Mouse (Mus musculus) Patski (cell line): ENCODE data around the gene Fabp3. TPM values are rescaled to one million over a fixed set of nuclear protein-coding genes. Genes with fewer than 3 reads are reported as not detected.

Source experiments
- ATAC-seq: fragments of 100-300 bp; one replicate; pipeline ENCODE4 v1.8.0; 2021
- CTCF ChIA-PET: fragments of 350-600 bp; sonication (Branson Sonifier 250); formaldehyde crosslinking; loops from one replicate; lab custom pipeline; 2022; ENCODE audit warnings: inconsistent platforms; lab: Charles Lee
- POLR2A ChIA-PET: fragments of 350-600 bp; sonication (Branson Sonifier 250); formaldehyde crosslinking; loops from one replicate; lab custom pipeline; 2022; ENCODE audit warnings: antibody characterized with exemption, inconsistent platforms; lab: Charles Lee
- DNase-seq: peaks from one replicate; pipeline ENCODE4 v3.0.0-alpha.2; 2011; ENCODE audit warnings: low read depth, low spot score
- H3K27me3 ChIP-seq: fragments of 371-371 bp; one replicate; pipeline ENCODE4 v1.5.1; 2021
- CTCF ChIP-seq: fragments of 100-300 bp; IDR thresholded peaks from one replicate; pipeline ENCODE4 v1.5.1; 2021
- in situ Hi-C: fragments of 300-500 bp; cut with MboI; formaldehyde crosslinking; loops from 3 replicates; pipeline ENCODE4 v1.11.1; 2018; ENCODE audit warnings: low pct_unique_long_range_greater_than_20kb, mixed read lengths
- polyA plus RNA-seq: library from polyadenylated mRNA; unstranded; gene quantifications from one replicate; pipeline ENCODE4 v1.2.3, GENCODE M21; 2021

Gene Fabp3
- polyA plus RNA-seq, 1 experiment from 2014 or later = 0.23 TPM

DNA sequence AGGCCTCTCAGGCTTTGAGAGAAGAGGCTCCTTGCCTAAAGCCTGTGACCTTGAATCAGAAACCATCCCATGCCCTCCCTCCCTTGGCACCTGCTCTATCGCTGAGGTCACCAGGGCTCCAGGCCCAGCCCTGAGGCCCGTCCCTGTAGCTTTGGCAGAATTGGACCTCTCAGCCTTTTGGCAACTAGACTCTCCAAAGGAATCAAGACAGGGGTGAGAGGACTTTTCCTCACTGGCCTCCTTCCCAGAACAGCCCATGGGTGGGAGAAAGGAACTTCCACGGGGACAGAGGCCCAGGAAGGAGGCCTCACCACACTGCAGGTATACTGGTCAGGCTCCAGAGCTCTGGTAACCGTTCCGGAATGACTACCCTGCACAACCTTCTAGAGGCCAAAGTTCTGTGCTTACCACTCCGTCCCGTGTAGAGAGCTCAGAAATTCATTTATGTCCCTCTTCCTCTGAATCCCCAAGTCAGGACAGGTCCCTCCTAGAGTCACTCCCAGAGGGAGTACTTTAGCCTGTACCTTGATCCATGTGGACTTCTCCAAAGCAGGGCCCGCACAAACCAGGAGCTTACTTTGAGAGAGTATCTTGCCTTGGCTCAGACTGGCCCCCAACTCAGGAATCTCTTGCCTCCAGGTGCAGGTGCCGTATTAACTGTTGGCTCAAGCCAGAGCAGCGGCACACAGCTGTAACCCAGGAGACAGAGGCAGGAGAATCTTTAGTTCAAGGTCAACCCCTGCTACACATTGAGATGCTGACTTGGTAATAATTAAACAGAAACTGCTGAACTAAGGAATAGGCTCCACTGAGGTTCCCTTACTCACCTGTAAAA is 1.4 kb upstream of the Fabp3 start:
- ChIA-PET CTCF (interaction anchor here (1.0 kb wide), 1 partner anchor 14 kb away, joined by 3 read pairs; no protein-coding TSS in a partner anchor), POLR2A (interaction anchor here (0.7 kb wide), 1 partner anchor 569 kb away, joined by 5 read pairs; no protein-coding TSS in a partner anchor)
- no peak for TF ChIP-seq CTCF
- DNase-seq (no peak), ATAC-seq (no peak)
- no peaks in the 10 kb centered on the region for H3K27me3 ChIP-seq
- in situ Hi-C loops = no loop called here

- CTCF ChIA-PET = no interaction called here
- POLR2A ChIA-PET = no interaction called here
- in situ Hi-C loops = no loop called here
- ATAC-seq = no peak
- no peak for TF ChIP-seq CTCF
- no peaks in the 10 kb centered on the region for H3K27me3 ChIP-seq
- DNase-seq = no peak
These were observed 554 bp upstream of the Fabp3 start for GRCm38 (mm10) chr4:130307851-130308230.

GRCm38 (mm10) chr4:130309254-130309653 is 859 bp downstream of the Fabp3 start:
- H3K27me3 ChIP-seq = no peaks in the 10 kb centered on the region
- ChIA-PET CTCF (no interaction called here), POLR2A (no interaction called here)
- DNase-seq (no peak), ATAC-seq (no peak)
- in situ Hi-C loops = no loop called here
- TF ChIP-seq CTCF = no peak

- no peak for DNase-seq
- POLR2A ChIA-PET = no interaction called here
- in situ Hi-C loops = no loop called here
These were observed 4.1 kb downstream of the Fabp3 start for GRCm38 (mm10) chr4:130312526-130312925.

DNA sequence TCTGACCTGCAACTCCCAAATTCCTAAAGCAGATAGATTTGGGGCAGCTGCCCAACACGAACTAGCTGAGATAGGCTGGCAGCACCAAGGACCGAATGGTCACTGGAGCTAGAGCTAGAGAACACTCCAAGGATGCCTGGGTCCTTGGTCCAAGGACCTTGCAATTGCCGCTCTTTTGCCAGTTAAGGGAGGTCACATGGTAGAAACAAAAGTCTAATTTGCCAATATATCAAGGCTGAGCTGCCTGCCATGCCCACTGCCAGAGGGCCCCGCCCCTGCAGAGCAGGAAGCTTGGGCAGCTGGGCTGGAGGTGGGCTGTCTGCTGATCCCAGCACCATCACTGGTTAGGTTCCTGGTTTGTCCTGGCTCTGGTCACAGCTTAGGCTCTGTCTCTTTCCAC is 5.2 kb downstream of the Fabp3 start:
- CTCF ChIA-PET = interaction anchor here (1.5 kb wide), 1 partner anchor 30 kb away, joined by 4 read pairs; no protein-coding TSS in a partner anchor
- TF ChIP-seq CTCF = no peak
- no peak for ATAC-seq
- POLR2A ChIA-PET = no interaction called here
- H3K27me3 ChIP-seq = no peaks in the 10 kb centered on the region
- in situ Hi-C loops = no loop called here
- no peak for DNase-seq

More at GRCm38 (mm10) chr4:130312526-130312925, 4.1 kb downstream of the Fabp3 start:
- no peak for TF ChIP-seq CTCF
- no peak for ATAC-seq
- CTCF ChIA-PET = interaction anchor here (0.8 to 1.5 kb wide), 3 partner anchors 10 to 29 kb away, joined by 3 to 4 read pairs (median 3); no protein-coding TSS in a partner anchor
- H3K27me3 ChIP-seq = no peaks in the 10 kb centered on the region

GRCm38 (mm10) chr4:130315771-130316527 is 7.6 kb downstream of the Fabp3 start:
- ChIA-PET POLR2A (no interaction called here), CTCF (no interaction called here)
- H3K27me3 ChIP-seq = no peaks in the 10 kb centered on the region
- TF ChIP-seq CTCF = no peak
- in situ Hi-C loops = no loop called here
- DNase-seq = no peak
- no peak for ATAC-seq

- no peak for DNase-seq
- no peaks in the 10 kb centered on the region for H3K27me3 ChIP-seq
- ChIA-PET POLR2A (no interaction called here), CTCF (no interaction called here)
- ATAC-seq = no peak
- no peak for TF ChIP-seq CTCF
- in situ Hi-C loops = no loop called here
These were observed 8.3 kb downstream of the Fabp3 start for GRCm38 (mm10) chr4:130316691-130317090.

DNA sequence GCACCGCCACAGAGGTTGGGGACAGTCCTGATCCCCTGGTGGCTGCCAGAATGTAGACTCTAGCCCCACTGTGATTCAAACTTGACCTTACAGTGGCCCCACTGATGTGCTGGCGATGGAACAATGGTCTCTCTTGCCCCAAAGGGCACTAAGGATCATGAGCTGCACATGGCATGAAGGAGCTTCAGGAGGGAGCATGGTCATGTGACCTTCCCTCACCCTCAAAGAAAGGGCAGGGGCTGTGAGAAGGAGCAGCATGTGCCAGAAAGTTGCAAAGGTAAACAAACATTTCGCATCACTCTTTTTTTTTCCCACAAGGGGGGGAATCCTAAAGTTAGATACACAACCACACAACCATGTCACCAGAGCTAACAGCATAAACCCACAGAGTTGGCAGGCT is 9.7 kb downstream of the Fabp3 start:
- DNase-seq = no peak
- CTCF ChIA-PET = interaction anchor here (0.7 kb wide), 1 partner anchor 21 kb away, joined by 4 read pairs; no protein-coding TSS in a partner anchor
- in situ Hi-C loops = no loop called here
- POLR2A ChIA-PET = interaction anchor here (1.0 kb wide), 1 partner anchor 15 kb away, joined by 5 read pairs; no protein-coding TSS in a partner anchor
- TF ChIP-seq CTCF = no peak
- H3K27me3 ChIP-seq = no peaks in the 10 kb centered on the region
- ATAC-seq = no peak

GRCm38 (mm10) chr4:130319564-130319963 is 11.2 kb downstream of the Fabp3 start:
- TF ChIP-seq CTCF = no peak
- DNase-seq = no peak
- no peaks in the 10 kb centered on the region for H3K27me3 ChIP-seq
- no peak for ATAC-seq
- in situ Hi-C loops = no loop called here
- POLR2A ChIA-PET = no interaction called here
- CTCF ChIA-PET = no interaction called here

GRCm38 (mm10) chr4:130321640-130322039 is 13.2 kb downstream of the Fabp3 start:
- DNase-seq (no peak), ATAC-seq (no peak)
- ChIA-PET CTCF (no interaction called here), POLR2A (no interaction called here)
- H3K27me3 ChIP-seq = no peaks in the 10 kb centered on the region
- in situ Hi-C loops = no loop called here
- no peak for TF ChIP-seq CTCF

GRCm38 (mm10) chr4:130322567-130322966 is 14.2 kb downstream of the Fabp3 start:
- DNase-seq = no peak
- CTCF ChIA-PET = no interaction called here

More at GRCm38 (mm10) chr4:130322567-130322966, 14.2 kb downstream of the Fabp3 start:
- in situ Hi-C loops = no loop called here
- H3K27me3 ChIP-seq = no peaks in the 10 kb centered on the region
- ATAC-seq = no peak
- POLR2A ChIA-PET = no interaction called here
- TF ChIP-seq CTCF = no peak
